ENCODE assay signal across 12 mouse cellular contexts in genomic region chr8:48204114-48204837, GRCm38 (mm10).
A peak's percentile ranks its signal among the peaks of the same experiment; 100 is the strongest.
DNase-seq lines count a peak whose midpoint lies in the region; ATAC-seq and TF ChIP-seq lines count a peak whose summit lies in the region.
"Had no signal": no experiment of that assay in that cellular context is flagged by ENCODE, and none has a peak within 500 bp of the region (broad histone marks: within the 10 kb centered on the region; RNA-seq: fewer than 3 reads in every experiment).

No protein-coding gene starts in this region.

- WGBS in forebrain, embryonic 13.5 days, result 73% methylated on average over 13 of the region's 13 CpGs
- 79% methylated on average over 13 of the region's 13 CpGs for WGBS in forebrain, embryonic 12.5 days

- no peak for TF ChIP-seq POLR2A in brain, embryonic 14.5 days (IDR thresholded peaks at IDR 0.05; ENCODE audit: borderline replicate concordance, extremely low read depth, insufficient read depth, insufficient read length, poor library complexity, severe bottlenecking)

- no peak overlapping the region for H3K27ac ChIP-seq in forebrain, embryonic 13.5 days
- H3K27ac ChIP-seq in forebrain, embryonic 12.5 days, result no peak overlapping the region
- H3K27ac ChIP-seq: heart, embryonic 13.5 days had no signal

- H3K36me3 ChIP-seq in forebrain, embryonic 13.5 days (ENCODE audit: poor library complexity, severe bottlenecking), result no peaks in the 10 kb centered on the region
- H3K36me3 ChIP-seq in forebrain, embryonic 12.5 days (replicated peaks), result no peaks in the 10 kb centered on the region
- H3K36me3 ChIP-seq: heart, embryonic 13.5 days had no signal

- ATAC-seq in forebrain, embryonic 13.5 days, result peak; percentile 63; the same call in 1 of the 2 replicates
- no peak for ATAC-seq in forebrain, embryonic 12.5 days (ENCODE audit: low FRiP score)
- no peak for ATAC-seq in erythroblast, adult 5-6 weeks (replicated peaks; ENCODE audit: low FRiP score, poor library complexity, severe bottlenecking)
- ATAC-seq: inflammation-experienced regulatory T-cells, adult 6 months had no signal

- peak; percentile 65 for DNase-seq in brain, embryonic 14.5 days (ENCODE audit: low read depth)
- peak; percentile 44 for DNase-seq in gastrocnemius, postnatal 25 days
- DNase-seq in mesoderm, embryonic 11.5 days (ENCODE audit: low read depth, low spot score), result peak; percentile 22
- DNase-seq in thymus, adult 18-20 months, result no peak
- no peak for DNase-seq in embryo, embryonic 10.5 days (ENCODE audit: low spot score)
- DNase-seq: adrenal gland, postnatal 36 days; kidney, postnatal 14 days had no signal

- no peaks in the 10 kb centered on the region for H3K27me3 ChIP-seq in forebrain, embryonic 13.5 days
- H3K27me3 ChIP-seq in forebrain, embryonic 12.5 days, result 0 out of 2 replicates have a peak, but pooled peaks cover 3% of the 10 kb centered on the region
- H3K27me3 ChIP-seq: heart, embryonic 13.5 days had no signal

- no peak overlapping the region for H3K4me3 ChIP-seq in forebrain, embryonic 13.5 days
- H3K4me3 ChIP-seq in forebrain, embryonic 12.5 days (replicated peaks), result no peak overlapping the region
- H3K4me3 ChIP-seq: heart, embryonic 13.5 days had no signal

- no peaks in the 10 kb centered on the region for H3K9me3 ChIP-seq in forebrain, embryonic 13.5 days (replicated peaks)
- no peaks in the 10 kb centered on the region for H3K9me3 ChIP-seq in forebrain, embryonic 12.5 days
- H3K9me3 ChIP-seq: heart, embryonic 13.5 days had no signal

- TF ChIP-seq CTCF in brain, embryonic 14.5 days (IDR thresholded peaks at IDR 0.05; ENCODE audit: borderline replicate concordance, extremely low read depth, insufficient read depth, insufficient read length), result no peak

- no peak overlapping the region for H3K4me2 ChIP-seq in forebrain, embryonic 13.5 days
- no peak overlapping the region for H3K4me2 ChIP-seq in forebrain, embryonic 12.5 days
- H3K4me2 ChIP-seq: heart, embryonic 13.5 days had no signal

- no peak overlapping the region for H3K9ac ChIP-seq in forebrain, embryonic 13.5 days
- no peak overlapping the region for H3K9ac ChIP-seq in forebrain, embryonic 12.5 days
- H3K9ac ChIP-seq: heart, embryonic 13.5 days had no signal

- H3K4me1 ChIP-seq in forebrain, embryonic 13.5 days, result 0 out of 2 replicates have a peak, but pooled peaks cover 5% of the 10 kb centered on the region
- peaks cover 16% of the 10 kb centered on the region; the same call in 1 of the 2 replicates for H3K4me1 ChIP-seq in forebrain, embryonic 12.5 days
- H3K4me1 ChIP-seq: heart, embryonic 13.5 days had no signal

Comparison
In these comparisons a context has a peak if more than half of its experiments do, and no peak if none do; other contexts are left out.
1. DNase-seq: peak in brain, embryonic 14.5 days (single experiment), gastrocnemius, postnatal 25 days (single experiment) and mesoderm, embryonic 11.5 days (single experiment); none in thymus, adult 18-20 months (0 of 2) and embryo, embryonic 10.5 days (single experiment).